12 mouse cellular contexts compared by ENCODE assay signal in the genomic region with DNA sequence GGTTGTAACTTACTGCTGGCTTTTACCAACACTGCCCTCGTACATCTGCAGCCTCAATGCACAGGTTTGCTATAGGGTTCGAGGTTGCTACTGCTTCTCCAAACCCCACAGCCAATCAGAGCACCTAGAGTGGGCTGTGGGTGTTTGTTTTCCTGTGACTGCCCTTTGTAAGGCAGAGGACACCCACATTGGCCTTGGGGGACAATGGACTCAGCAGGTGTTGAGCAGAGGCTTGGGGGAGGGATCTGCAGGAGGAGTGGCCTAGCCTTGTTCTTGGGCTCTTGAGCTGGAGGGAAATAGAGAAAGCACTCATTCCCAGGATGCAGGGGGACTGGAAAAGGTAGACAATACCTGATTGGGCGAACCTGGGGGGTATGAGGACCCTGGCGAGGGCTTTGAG. TPM values are rescaled to one million over a fixed set of nuclear protein-coding genes. Genes with fewer than 3 reads are reported as not detected.
DNase-seq lines count a peak whose midpoint lies in the region; ATAC-seq and TF ChIP-seq lines count a peak whose summit lies in the region.
"Had no signal": no experiment of that assay in that cellular context is flagged by ENCODE, and none has a peak within 500 bp of the region (broad histone marks: within the 10 kb centered on the region; RNA-seq: fewer than 3 reads in every experiment).

No protein-coding gene starts in this region.

- peaks cover 18% of the 10 kb centered on the region for H3K4me1 ChIP-seq in heart, embryonic 13.5 days
- H3K4me1 ChIP-seq in lung, postnatal 0 days (ENCODE audit: insufficient read depth, low read depth, low read length), result peaks cover 15% of the 10 kb centered on the region; the same call in 1 of the 2 replicates
- no peaks in the 10 kb centered on the region for H3K4me1 ChIP-seq in intestine, postnatal 0 days (replicated peaks; ENCODE audit: control insufficient read depth, insufficient read depth, low read length)

- H3K36me3 ChIP-seq in heart, embryonic 13.5 days, result no peaks in the 10 kb centered on the region
- no peaks in the 10 kb centered on the region for H3K36me3 ChIP-seq in lung, postnatal 0 days (ENCODE audit: insufficient read depth, low read length)
- H3K36me3 ChIP-seq in intestine, postnatal 0 days (ENCODE audit: control insufficient read depth, insufficient read depth), result no peaks in the 10 kb centered on the region

- TF ChIP-seq EP300 in lung, postnatal 0 days (IDR thresholded peaks at IDR 0.05), result no peak

- 57% methylated on average over 4 of the region's 4 CpGs for WGBS in heart, embryonic 13.5 days
- WGBS in lung, postnatal 0 days, result 62% methylated on average over 4 of the region's 4 CpGs
- WGBS in intestine, postnatal 0 days, result 51% methylated on average over 4 of the region's 4 CpGs

- no peak for TF ChIP-seq CTCF in lung, postnatal 0 days (IDR thresholded peaks at IDR 0.05)
- TF ChIP-seq CTCF in intestine, postnatal 0 days (IDR thresholded peaks at IDR 0.05; ENCODE audit: low read depth), result no peak

- no peak overlapping the region for H3K4me3 ChIP-seq in heart, embryonic 13.5 days
- H3K4me3 ChIP-seq in lung, postnatal 0 days (ENCODE audit: low read depth, low read length), result no peak overlapping the region
- H3K4me3 ChIP-seq in intestine, postnatal 0 days (ENCODE audit: low read depth, low read length), result no peak overlapping the region

- H3K9ac ChIP-seq in heart, embryonic 13.5 days, result no peak overlapping the region
- no peak overlapping the region for H3K9ac ChIP-seq in lung, postnatal 0 days (replicated peaks; ENCODE audit: low read depth)
- no peak overlapping the region; the same call in 1 of the 2 replicates for H3K9ac ChIP-seq in intestine, postnatal 0 days (ENCODE audit: low read depth, low read length)

- no peak overlapping the region; the same call in 1 of the 2 replicates for H3K27ac ChIP-seq in heart, embryonic 13.5 days (replicated peaks)
- H3K27ac ChIP-seq in lung, postnatal 0 days (ENCODE audit: low read length), result peak overlapping the region; percentile 74
- peak overlapping the region; percentile 69 for H3K27ac ChIP-seq in intestine, postnatal 0 days (ENCODE audit: low read depth, low read length)

- no peaks in the 10 kb centered on the region for H3K9me3 ChIP-seq in heart, embryonic 13.5 days
- H3K9me3 ChIP-seq in lung, postnatal 0 days (ENCODE audit: low read length), result no peaks in the 10 kb centered on the region
- no peaks in the 10 kb centered on the region for H3K9me3 ChIP-seq in intestine, postnatal 0 days (ENCODE audit: control insufficient read depth)

- no peak for DNase-seq in heart, adult 11 months
- no peak for DNase-seq in lung, postnatal 0 days (ENCODE audit: low spot score)
- no peak for DNase-seq in lung, postnatal 14 days
- peak; percentile 45 for DNase-seq in yolk sac, embryonic 10.5 days (ENCODE audit: low spot score)
- DNase-seq in testis, postnatal 14 days (ENCODE audit: low spot score), result no peak
- DNase-seq in adrenal gland, postnatal 25 days, result no peak
- DNase-seq: cerebellum, adult 2 months; gastrocnemius, postnatal 10 days; midbrain, embryonic 14.5 days had no signal

- ATAC-seq in heart, embryonic 13.5 days (ENCODE audit: extremely low read depth, insufficient number of reproducible peaks, low FRiP score, low TSS enrichment), result no peak
- ATAC-seq in lung, postnatal 0 days, result no peak
- peak; percentile 61 for ATAC-seq in intestine, postnatal 0 days

- H3K27me3 ChIP-seq in heart, embryonic 13.5 days (replicated peaks), result peaks cover 24% of the 10 kb centered on the region
- no peaks in the 10 kb centered on the region for H3K27me3 ChIP-seq in lung, postnatal 0 days (replicated peaks; ENCODE audit: insufficient read depth, low read length)
- H3K27me3 ChIP-seq in intestine, postnatal 0 days (replicated peaks; ENCODE audit: control insufficient read depth, insufficient read depth, low read length), result no peaks in the 10 kb centered on the region

- H3K4me2 ChIP-seq in heart, embryonic 13.5 days, result peak overlapping the region; percentile 79; the same call in 1 of the 2 replicates
- H3K4me2 ChIP-seq in lung, postnatal 0 days (replicated peaks; ENCODE audit: low read depth, low read length), result peak overlapping the region; percentile 79; the same call in 1 of the 2 replicates
- H3K4me2 ChIP-seq in intestine, postnatal 0 days (replicated peaks; ENCODE audit: low read depth), result peak overlapping the region; percentile 89

RNA-seq across cellular contexts. Expression of gene 2310034G01Rik, which starts 8.3 kb away (rescaled TPM):
- polyA plus RNA-seq in heart, embryonic 13.5 days (2015; fragmentation: Nextera tagmentation; extraction: Ambion mirVana), result 0.76 and 1.4 TPM in 2 replicates
- polyA plus RNA-seq in lung, postnatal 0 days (2015; fragmentation: Nextera tagmentation; extraction: Ambion mirVana), result 5.0 and 7.1 TPM in 2 replicates
- polyA plus RNA-seq in intestine, postnatal 0 days (2015; fragmentation: Nextera tagmentation; extraction: Ambion mirVana), result 1.1 and 1.3 TPM in 2 replicates
- 1.2 TPM in 1 of 2 replicates, not detected in the other for total RNA-seq in adrenal gland, postnatal 25 days (2021)
- polyA plus RNA-seq: erythroblast, embryonic 14.5 days had no signal

RNA-seq across cellular contexts. Expression of gene Mfsd13a, which starts 17.5 kb away (rescaled TPM):
- polyA plus RNA-seq in heart, embryonic 13.5 days (2015; fragmentation: Nextera tagmentation; extraction: Ambion mirVana), result 4.5 and 5.2 TPM in 2 replicates
- 6.4 and 6.6 TPM in 2 replicates for polyA plus RNA-seq in lung, postnatal 0 days (2015; fragmentation: Nextera tagmentation; extraction: Ambion mirVana)
- 11.8 and 12.7 TPM in 2 replicates for polyA plus RNA-seq in intestine, postnatal 0 days (2015; fragmentation: Nextera tagmentation; extraction: Ambion mirVana)
- total RNA-seq in adrenal gland, postnatal 25 days (2021), result 6.3 and 8.8 TPM in 2 replicates

RNA-seq across cellular contexts. Expression of gene Cuedc2, which starts 19.9 kb away (rescaled TPM):
- 114 and 131 TPM in 2 replicates for polyA plus RNA-seq in heart, embryonic 13.5 days (2015; fragmentation: Nextera tagmentation; extraction: Ambion mirVana)
- polyA plus RNA-seq in lung, postnatal 0 days (2015; fragmentation: Nextera tagmentation; extraction: Ambion mirVana), result 94.9 and 99.9 TPM in 2 replicates
- polyA plus RNA-seq in intestine, postnatal 0 days (2015; fragmentation: Nextera tagmentation; extraction: Ambion mirVana), result 78.8 and 80.0 TPM in 2 replicates
- total RNA-seq in adrenal gland, postnatal 25 days (2021), result 64.1 and 81.8 TPM in 2 replicates

RNA-seq across cellular contexts. Expression of gene Fbxl15, which starts 30.4 kb away (rescaled TPM):
- polyA plus RNA-seq in heart, embryonic 13.5 days (2015; fragmentation: Nextera tagmentation; extraction: Ambion mirVana), result 9.5 and 10.2 TPM in 2 replicates
- polyA plus RNA-seq in lung, postnatal 0 days (2015; fragmentation: Nextera tagmentation; extraction: Ambion mirVana), result 12.9 and 13.0 TPM in 2 replicates
- polyA plus RNA-seq in intestine, postnatal 0 days (2015; fragmentation: Nextera tagmentation; extraction: Ambion mirVana), result 22.0 and 25.3 TPM in 2 replicates
- total RNA-seq in adrenal gland, postnatal 25 days (2021), result 9.8 and 13.4 TPM in 2 replicates

RNA-seq across cellular contexts. Expression of gene Psd, which starts 31.4 kb away (rescaled TPM):
- polyA plus RNA-seq in heart, embryonic 13.5 days (2015; fragmentation: Nextera tagmentation; extraction: Ambion mirVana), result 4.3 and 5.6 TPM in 2 replicates
- 2.7 and 4.9 TPM in 2 replicates for polyA plus RNA-seq in lung, postnatal 0 days (2015; fragmentation: Nextera tagmentation; extraction: Ambion mirVana)
- 27.1 and 30.1 TPM in 2 replicates for polyA plus RNA-seq in intestine, postnatal 0 days (2015; fragmentation: Nextera tagmentation; extraction: Ambion mirVana)
- total RNA-seq in adrenal gland, postnatal 25 days (2021), result 8.6 and 12.7 TPM in 2 replicates
